Mouse (Mus musculus) olfactory bulb, adult 2 months (tissue): ENCODE results near the gene Anapc10.

ENCODE experiments used
- CTCF ChIP-seq: fragments of 200-500 bp; IDR thresholded peaks from 2 replicates; pipeline ENCODE4 v1.5.1; 2012; ENCODE audit warnings: low read depth, mild to moderate bottlenecking, low read length, moderate library complexity; ENCODE audit not compliant: insufficient read depth
- POLR2A ChIP-seq: fragments of 200-500 bp; IDR thresholded peaks from 2 replicates; pipeline ENCODE4 v1.6.1; 2012; ENCODE audit warnings: mild to moderate bottlenecking, low read depth, low read length, moderate library complexity; ENCODE audit not compliant: insufficient read depth

GRCm38 (mm10) chr8:79679005-79679404, 32.6 kb upstream of the Anapc10 start:
- no peak for TF ChIP-seq CTCF
- no peak for TF ChIP-seq POLR2A
